Mouse (Mus musculus): Measurements from ENCODE around the gene Cab39. TPM values are rescaled to one million over a fixed set of nuclear protein-coding genes. Genes with fewer than 3 reads are reported as not detected.

Gene Cab39
- total RNA-seq, 2 experiments from 2014 or later: 169 to 186 TPM

- DNase-seq (ENCODE audit: low spot score): no peak
Observed at GRCm38 (mm10) chr1:85843291-85843863, 50.1 kb downstream of the Cab39 start.

- DNase-seq (ENCODE audit: low spot score): no peak
Observed at GRCm38 (mm10) chr1:85844981-85845380, 51.7 kb downstream of the Cab39 start.

GRCm38 (mm10) chr1:85845476-85845875, 52.2 kb downstream of the Cab39 start:
- no peak for DNase-seq (ENCODE audit: low spot score)

GRCm38 (mm10) chr1:85849016-85849415, 55.8 kb downstream of the Cab39 start:
- no peak for DNase-seq (ENCODE audit: low spot score)

GRCm38 (mm10) chr1:85850851-85851250, 57.6 kb downstream of the Cab39 start:
- no peak for DNase-seq (ENCODE audit: low spot score)

- peak; percentile 75 for DNase-seq (ENCODE audit: low spot score)
Observed at GRCm38 (mm10) chr1:85852996-85853689, 59.9 kb downstream of the Cab39 start.

- no peak for DNase-seq (ENCODE audit: low spot score)
Observed at GRCm38 (mm10) chr1:85853865-85854264, 60.6 kb downstream of the Cab39 start.

GRCm38 (mm10) chr1:85854475-85854874, 61.2 kb downstream of the Cab39 start:
- DNase-seq (ENCODE audit: low spot score): no peak

- no peak for DNase-seq (ENCODE audit: low spot score)
Observed at GRCm38 (mm10) chr1:85856266-85856665, 63.0 kb downstream of the Cab39 start.

GRCm38 (mm10) chr1:85857261-85857754, 64.1 kb downstream of the Cab39 start:
- DNase-seq (ENCODE audit: low spot score): peak; percentile 24

- DNase-seq (ENCODE audit: low spot score): no peak
Observed at GRCm38 (mm10) chr1:85864383-85864782, 71.1 kb downstream of the Cab39 start.

- DNase-seq (ENCODE audit: low spot score): no peak
Observed at GRCm38 (mm10) chr1:85870001-85870400, 76.8 kb downstream of the Cab39 start.

GRCm38 (mm10) chr1:85870546-85870945, 77.3 kb downstream of the Cab39 start:
- no peak for DNase-seq (ENCODE audit: low spot score)

- DNase-seq (ENCODE audit: low spot score): no peak
Observed at GRCm38 (mm10) chr1:85882003-85882402, 88.8 kb downstream of the Cab39 start.

- DNase-seq (ENCODE audit: low spot score): no peak
Observed at GRCm38 (mm10) chr1:85887221-85887620, 94.0 kb downstream of the Cab39 start.

GRCm38 (mm10) chr1:85894231-85894747, 101.0 kb downstream of the Cab39 start, which contains the start of gene Itm2c:
TSS of gene Itm2c (plus strand) at chr1:85894281.
- peak; percentile 88 for DNase-seq (ENCODE audit: low spot score)

- no peak for DNase-seq (ENCODE audit: low spot score)
Observed at GRCm38 (mm10) chr1:85894748-85895360, 101.6 kb downstream of the Cab39 start.

- peak; percentile 44 for DNase-seq (ENCODE audit: low spot score)
Observed at GRCm38 (mm10) chr1:85895391-85895837, 102.2 kb downstream of the Cab39 start.

- no peak for DNase-seq (ENCODE audit: low spot score)
Observed at GRCm38 (mm10) chr1:85896110-85896509, 102.9 kb downstream of the Cab39 start.

- no peak for DNase-seq (ENCODE audit: low spot score)
Observed at GRCm38 (mm10) chr1:85896781-85897700, 103.8 kb downstream of the Cab39 start.
